Mouse (Mus musculus) lung, postnatal 10 days (tissue): Measurements from ENCODE around the gene Tprn.

Experiments used
- DNase-seq: peaks from one replicate; pipeline ENCODE4 v3.0.0; 2021

Tprn gene

GRCm38 (mm10) chr2:25303452-25303851 is 41.0 kb downstream of the Tprn start:
- DNase-seq: no peak

- DNase-seq: no peak
These were observed 41.7 kb downstream of the Tprn start for GRCm38 (mm10) chr2:25303931-25304656.

GRCm38 (mm10) chr2:25304657-25305541 is 42.5 kb downstream of the Tprn start:
- DNase-seq: peak; percentile 50

GRCm38 (mm10) chr2:25305587-25306359 is 43.4 kb downstream of the Tprn start:
- no peak for DNase-seq

- no peak for DNase-seq
These were observed 47.8 kb downstream of the Tprn start for GRCm38 (mm10) chr2:25310180-25310579.

GRCm38 (mm10) chr2:25310969-25311368 is 48.6 kb downstream of the Tprn start:
- no peak for DNase-seq

- no peak for DNase-seq
These were observed 49.1 kb downstream of the Tprn start for GRCm38 (mm10) chr2:25311491-25311891.

DNA sequence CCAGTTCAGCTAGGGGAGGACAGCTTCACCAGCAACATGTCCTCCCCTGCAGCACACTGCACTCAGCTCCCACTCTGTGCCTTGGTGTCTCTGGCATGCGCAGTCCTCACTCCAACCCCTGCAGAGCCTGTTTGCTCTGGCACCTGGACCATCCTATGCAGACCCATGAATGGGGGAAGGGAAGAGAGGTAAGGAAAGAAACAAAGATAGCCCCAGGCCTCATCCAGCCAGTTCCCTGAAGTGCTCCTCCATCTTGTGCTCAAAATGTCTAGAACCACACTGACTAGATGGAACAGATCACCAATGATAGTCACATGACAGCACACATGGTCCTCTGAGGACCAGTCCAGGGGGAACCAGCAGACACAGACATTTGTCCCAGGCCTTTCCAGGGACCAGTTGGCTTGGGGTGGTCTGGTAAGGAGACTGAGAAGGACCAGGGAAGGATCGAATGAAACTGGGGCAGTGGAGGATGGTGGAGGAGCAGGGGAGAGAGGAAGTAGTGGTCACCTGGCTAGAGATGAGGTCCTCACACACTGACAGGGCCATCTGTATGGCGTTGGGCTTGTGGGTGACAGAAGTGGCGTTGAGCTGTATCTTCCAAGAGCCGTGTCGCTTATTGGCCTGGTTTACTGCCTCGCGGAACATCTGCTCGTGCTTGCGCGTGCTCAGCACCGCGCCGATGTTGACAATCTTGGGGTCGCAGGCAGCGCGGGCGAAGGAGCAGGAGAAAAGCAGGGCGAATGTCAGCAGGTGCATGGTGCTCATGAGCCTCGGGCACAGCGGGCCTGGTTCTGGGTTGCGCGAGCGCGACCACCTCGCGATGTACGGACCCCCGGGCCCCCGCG is 55.9 kb downstream of the Tprn start:
- no peak for DNase-seq

GRCm38 (mm10) chr2:25318971-25319773 is 56.8 kb downstream of the Tprn start, which contains the start of gene Grin1:
Gene Grin1, minus strand, starts transcription at chr2:25319187.
- peak; percentile 64 for DNase-seq
